Mouse (Mus musculus) forebrain, postnatal 0 days (tissue): ENCODE data around the gene Sipa1l1. TPM values are rescaled to one million over a fixed set of nuclear protein-coding genes. Genes with fewer than 3 reads are reported as not detected.

Experiments used
- ATAC-seq: fragments of 200-750 bp; cut with Nextera tagmentation; 2 replicates; pipeline ENCODE4 v1.8.0; 2017; ENCODE audit warnings: mild to moderate bottlenecking, moderate library complexity
- DNase-seq: peaks from one replicate; pipeline ENCODE4 v3.0.0-alpha.2; 2015
- H3K27ac ChIP-seq: fragments of 300-500 bp; sonication (generic); 2 replicates; pipeline ENCODE4 v1.5.1; 2014; ENCODE audit warnings: low read depth, mild to moderate bottlenecking, antibody characterized with exemption, low read length, moderate library complexity, mixed read lengths
- H3K27me3 ChIP-seq: fragments of 300-500 bp; sonication (generic); 2 replicates; pipeline ENCODE4 v1.6.1; 2014; ENCODE audit warnings: mild to moderate bottlenecking, low read length, mixed read lengths; ENCODE audit not compliant: insufficient read depth
- H3K36me3 ChIP-seq: fragments of 300-500 bp; sonication (generic); 2 replicates; pipeline ENCODE4 v1.6.1; 2014; ENCODE audit warnings: mild to moderate bottlenecking, moderate library complexity; ENCODE audit not compliant: insufficient read depth
- H3K4me1 ChIP-seq: fragments of 300-500 bp; sonication (generic); 2 replicates; pipeline ENCODE4 v1.6.1; 2014; ENCODE audit warnings: antibody characterized with exemption; ENCODE audit not compliant: insufficient read depth
- H3K4me2 ChIP-seq: fragments of 300-500 bp; sonication (generic); 2 replicates; pipeline ENCODE4 v1.6.1; 2014; ENCODE audit warnings: low read depth, mild to moderate bottlenecking, moderate library complexity
- H3K4me3 ChIP-seq: fragments of 300-500 bp; sonication (generic); 2 replicates; pipeline ENCODE4 v1.5.1; 2014; ENCODE audit warnings: low read depth, low read length, mixed read lengths
- H3K9ac ChIP-seq: fragments of 300-500 bp; sonication (generic); 2 replicates; pipeline ENCODE4 v1.6.1; 2014; ENCODE audit warnings: mild to moderate bottlenecking
- H3K9me3 ChIP-seq: fragments of 300-500 bp; sonication (generic); 2 replicates; pipeline ENCODE4 v1.6.1; 2016; ENCODE audit warnings: low read length
- CTCF ChIP-seq: sonication (generic); IDR thresholded peaks from 2 replicates; pipeline ENCODE4 v1.5.1; 2016; ENCODE audit warnings: antibody characterized with exemption, control low read depth, low read depth
- WGBS: fragments of 180-500 bp; shearing (Covaris S2); extraction: QIAGEN DNeasy Blood & Tissue Kit; methylation state at CpG from one replicate; pipeline ENCODE4 v1.1.7; 2014; 5-methylcytosine and 5-hydroxymethylcytosine counted together
- polyA plus RNA-seq: library from polyadenylated mRNA; unstranded; fragments of >200 nt; fragmentation: Nextera tagmentation; extraction: Ambion mirVana; gene quantifications from 2 replicates; pipeline ENCODE4 v1.2.1, GENCODE M21; 2015
- total RNA-seq: library from RNA; depleted of rRNA; stranded (reverse); fragments of >200 nt; gene quantifications from 2 replicates; pipeline ENCODE4 v1.2.3, GENCODE M21; 2014

The Sipa1l1 gene
- total and polyA plus RNA-seq, 2 experiments from 2014 or later, result 13.4 to 43.1 TPM

DNA sequence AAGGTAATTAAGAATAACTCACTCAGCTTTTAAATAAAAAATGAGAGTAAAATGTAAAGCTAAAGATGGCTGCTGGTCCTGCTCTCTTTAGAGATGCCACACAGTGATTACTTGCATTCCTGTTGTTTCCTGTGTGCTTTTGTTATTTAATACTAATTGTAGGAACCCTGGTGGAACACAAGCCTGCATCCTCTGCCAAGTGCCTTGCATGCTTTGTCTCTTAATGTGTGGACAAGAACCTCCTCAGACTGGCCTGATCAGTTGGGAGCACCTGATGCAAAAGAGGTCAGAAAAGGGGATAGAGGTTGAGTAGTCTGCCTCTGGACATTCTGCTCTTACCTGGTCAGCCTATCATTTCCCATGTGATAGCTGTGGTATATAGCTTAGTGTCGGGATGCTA lies 107.5 kb downstream of the Sipa1l1 start:
- H3K27me3 ChIP-seq, result no peaks in the 10 kb centered on the region
- DNase-seq, result no peak
- H3K9ac ChIP-seq, result no peak overlapping the region
- H3K9me3 ChIP-seq, result no peaks in the 10 kb centered on the region
- H3K27ac ChIP-seq, result no peak overlapping the region
- H3K4me3 ChIP-seq, result no peak overlapping the region
- no peak overlapping the region for H3K4me2 ChIP-seq
- WGBS, result 100% methylated on average over 1 of the region's 1 CpGs
- no peak for TF ChIP-seq CTCF
- no peaks in the 10 kb centered on the region for H3K4me1 ChIP-seq
- H3K36me3 ChIP-seq, result no peaks in the 10 kb centered on the region
- ATAC-seq, result no peak

DNA sequence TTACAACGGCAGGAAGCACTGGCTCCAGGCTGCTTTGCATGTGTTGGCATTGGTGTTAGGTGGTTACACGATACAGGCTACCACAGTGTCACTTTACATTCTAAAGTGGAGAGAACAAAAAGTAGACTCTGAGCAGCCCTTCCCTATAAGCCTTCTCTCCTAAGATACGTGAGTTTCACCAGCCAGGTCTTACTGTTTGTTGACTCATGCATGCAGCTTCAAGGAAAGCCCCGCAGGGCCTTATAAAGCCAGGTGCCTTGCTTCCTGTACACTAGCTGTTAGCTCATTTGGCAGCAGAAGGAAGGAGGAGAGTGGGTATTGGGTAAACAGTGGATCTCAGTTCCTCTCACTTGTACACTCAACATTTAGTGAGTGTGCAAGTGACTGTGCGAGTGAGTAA lies 115.5 kb downstream of the Sipa1l1 start:
- Histone ChIP-seq H3K27ac (no peak overlapping the region), H3K4me3 (no peak overlapping the region), H3K4me2 (no peak overlapping the region), H3K36me3 (no peaks in the 10 kb centered on the region), H3K9ac (no peak overlapping the region), H3K27me3 (no peaks in the 10 kb centered on the region), H3K9me3 (no peaks in the 10 kb centered on the region), H3K4me1 (peaks cover 4% of the 10 kb centered on the region; the same call in 1 of the 2 replicates)
- TF ChIP-seq CTCF, result no peak
- no peak for DNase-seq
- WGBS, result 77% methylated on average over 5 of the region's 5 CpGs
- no peak for ATAC-seq

DNA sequence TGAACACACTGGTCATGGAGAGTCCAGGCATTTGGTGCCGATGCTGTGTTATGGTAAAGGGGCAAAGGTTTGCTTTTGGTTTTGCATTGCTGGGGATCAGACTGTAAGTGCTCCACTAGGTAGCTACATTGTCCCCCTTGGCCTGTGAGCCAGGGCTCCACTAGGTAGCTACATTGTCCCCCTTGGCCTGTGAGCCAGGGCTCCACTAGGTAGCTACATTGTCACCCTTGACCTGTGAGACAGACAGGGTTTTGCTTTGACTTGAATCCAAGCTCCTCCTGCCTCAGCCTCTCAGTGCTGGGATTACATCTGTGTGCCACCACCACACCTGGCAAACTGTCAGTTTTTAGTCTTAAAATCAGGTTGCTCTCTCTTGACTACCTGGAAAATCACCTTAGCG lies 115.9 kb downstream of the Sipa1l1 start:
- no peak for ATAC-seq
- WGBS, result 96% methylated on average over 2 of the region's 2 CpGs
- no peak for TF ChIP-seq CTCF

DNA sequence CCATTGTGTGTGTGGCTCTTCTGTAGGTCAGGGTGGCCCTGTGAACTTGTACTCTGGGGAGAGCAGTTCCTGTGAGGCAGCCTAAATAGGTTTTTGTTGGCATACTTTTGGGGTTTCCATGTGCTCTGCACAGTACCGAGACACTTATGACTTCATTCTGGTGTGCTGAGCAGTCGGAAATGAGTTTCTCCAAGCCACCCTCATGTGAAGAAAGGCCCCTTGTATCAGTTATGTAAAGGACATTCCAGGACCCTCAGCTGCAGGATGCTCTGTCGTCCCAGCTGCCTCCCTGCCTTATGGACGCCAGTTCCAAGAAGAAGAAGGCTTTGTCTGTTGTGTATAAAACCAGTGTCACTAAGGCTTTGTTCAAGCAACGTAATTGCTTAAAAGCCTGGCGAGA lies 116.9 kb downstream of the Sipa1l1 start:
- no peak overlapping the region for H3K4me2 ChIP-seq
- no peaks in the 10 kb centered on the region for H3K27me3 ChIP-seq
- peaks cover 4% of the 10 kb centered on the region; the same call in 1 of the 2 replicates for H3K4me1 ChIP-seq
- DNase-seq, result no peak
- H3K4me3 ChIP-seq, result no peak overlapping the region
- peak; percentile 42; the same call in 1 of the 2 replicates for ATAC-seq
- 25% methylated on average over 6 of the region's 6 CpGs for WGBS
- no peaks in the 10 kb centered on the region for H3K9me3 ChIP-seq
- H3K9ac ChIP-seq, result no peak overlapping the region
- H3K36me3 ChIP-seq, result no peaks in the 10 kb centered on the region
- H3K27ac ChIP-seq, result no peak overlapping the region
- TF ChIP-seq CTCF, result no peak

More for the DNA sequence above, 115.9 kb downstream of the Sipa1l1 start:
- no peaks in the 10 kb centered on the region for H3K36me3 ChIP-seq
- DNase-seq, result no peak
- H3K4me1 ChIP-seq, result peaks cover 4% of the 10 kb centered on the region; the same call in 1 of the 2 replicates
- H3K9me3 ChIP-seq, result no peaks in the 10 kb centered on the region
- no peak overlapping the region for H3K9ac ChIP-seq
- no peak overlapping the region for H3K27ac ChIP-seq
- no peaks in the 10 kb centered on the region for H3K27me3 ChIP-seq
- H3K4me3 ChIP-seq, result no peak overlapping the region
- no peak overlapping the region for H3K4me2 ChIP-seq

DNA sequence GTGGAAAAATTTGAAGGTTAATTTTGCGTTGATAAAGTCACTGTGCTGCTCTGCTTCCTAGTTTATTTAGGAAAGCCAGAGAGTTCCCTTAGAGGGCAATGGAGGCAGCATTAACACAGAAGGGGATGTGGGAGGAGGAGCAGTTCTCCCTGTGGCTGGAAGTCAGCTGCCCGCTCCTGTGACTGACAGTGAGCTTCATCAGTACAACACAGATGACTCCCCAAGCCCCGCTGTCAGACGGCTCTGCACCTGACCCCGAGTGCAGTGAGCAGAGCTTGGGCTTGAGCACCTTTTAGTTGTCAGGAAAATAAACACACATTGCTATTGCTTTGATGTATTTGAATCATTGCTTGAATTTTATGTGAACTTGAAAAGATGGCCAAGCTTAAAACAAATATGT lies 117.7 kb downstream of the Sipa1l1 start:
- H3K9ac ChIP-seq, result no peak overlapping the region
- H3K9me3 ChIP-seq, result no peaks in the 10 kb centered on the region
- no peak overlapping the region for H3K4me2 ChIP-seq
- no peak overlapping the region for H3K27ac ChIP-seq
- H3K27me3 ChIP-seq, result no peaks in the 10 kb centered on the region
- ATAC-seq, result no peak
- H3K36me3 ChIP-seq, result no peaks in the 10 kb centered on the region
- DNase-seq, result no peak
- no peak for TF ChIP-seq CTCF
- H3K4me3 ChIP-seq, result no peak overlapping the region
- WGBS, result 69% methylated on average over 5 of the region's 5 CpGs
- H3K4me1 ChIP-seq, result peaks cover 4% of the 10 kb centered on the region; the same call in 1 of the 2 replicates

DNA sequence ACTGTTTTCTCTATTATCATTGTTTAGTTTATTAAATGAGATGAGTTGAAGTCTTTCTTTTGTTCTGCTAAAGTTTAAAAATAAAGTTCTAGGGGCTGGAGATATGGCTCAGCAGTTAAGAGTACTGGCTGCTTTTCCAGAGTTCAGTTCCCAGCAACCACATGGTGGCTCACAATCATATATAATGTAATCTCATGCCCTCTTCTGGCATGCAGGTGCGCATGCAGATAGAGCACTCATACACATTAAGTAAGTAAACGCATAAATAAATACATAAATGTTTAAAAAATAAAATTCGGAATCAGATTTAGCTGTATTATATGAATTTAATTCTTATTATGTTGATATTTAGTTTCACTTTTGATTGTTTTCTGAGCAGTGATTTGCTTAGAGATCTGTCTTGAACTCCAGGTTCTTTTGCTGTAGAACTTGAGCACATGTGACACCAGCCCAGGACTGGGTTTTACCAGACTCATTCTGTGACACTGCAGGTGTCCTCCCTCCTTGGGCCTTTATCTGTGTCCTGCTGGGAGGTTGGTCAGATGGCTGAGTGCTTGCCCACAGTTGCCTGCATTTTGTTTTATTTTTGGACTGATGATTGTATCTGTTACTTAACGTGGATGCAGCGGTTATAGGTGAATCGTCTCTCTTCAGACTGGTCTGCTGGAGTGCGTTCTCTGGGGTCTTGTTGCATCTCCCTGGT lies 124.6 kb downstream of the Sipa1l1 start:
- H3K9me3 ChIP-seq, result no peaks in the 10 kb centered on the region
- H3K9ac ChIP-seq, result no peak overlapping the region
- ATAC-seq, result no peak
- H3K27ac ChIP-seq, result no peak overlapping the region
- no peak overlapping the region for H3K4me2 ChIP-seq
- H3K36me3 ChIP-seq, result no peaks in the 10 kb centered on the region
- no peaks in the 10 kb centered on the region for H3K27me3 ChIP-seq
- peak; percentile 8; the same call in 1 of the 2 replicates for TF ChIP-seq CTCF
- no peaks in the 10 kb centered on the region for H3K4me1 ChIP-seq
- WGBS, result 93% methylated on average over 7 of the region's 7 CpGs
- H3K4me3 ChIP-seq, result no peak overlapping the region
- DNase-seq, result no peak

DNA sequence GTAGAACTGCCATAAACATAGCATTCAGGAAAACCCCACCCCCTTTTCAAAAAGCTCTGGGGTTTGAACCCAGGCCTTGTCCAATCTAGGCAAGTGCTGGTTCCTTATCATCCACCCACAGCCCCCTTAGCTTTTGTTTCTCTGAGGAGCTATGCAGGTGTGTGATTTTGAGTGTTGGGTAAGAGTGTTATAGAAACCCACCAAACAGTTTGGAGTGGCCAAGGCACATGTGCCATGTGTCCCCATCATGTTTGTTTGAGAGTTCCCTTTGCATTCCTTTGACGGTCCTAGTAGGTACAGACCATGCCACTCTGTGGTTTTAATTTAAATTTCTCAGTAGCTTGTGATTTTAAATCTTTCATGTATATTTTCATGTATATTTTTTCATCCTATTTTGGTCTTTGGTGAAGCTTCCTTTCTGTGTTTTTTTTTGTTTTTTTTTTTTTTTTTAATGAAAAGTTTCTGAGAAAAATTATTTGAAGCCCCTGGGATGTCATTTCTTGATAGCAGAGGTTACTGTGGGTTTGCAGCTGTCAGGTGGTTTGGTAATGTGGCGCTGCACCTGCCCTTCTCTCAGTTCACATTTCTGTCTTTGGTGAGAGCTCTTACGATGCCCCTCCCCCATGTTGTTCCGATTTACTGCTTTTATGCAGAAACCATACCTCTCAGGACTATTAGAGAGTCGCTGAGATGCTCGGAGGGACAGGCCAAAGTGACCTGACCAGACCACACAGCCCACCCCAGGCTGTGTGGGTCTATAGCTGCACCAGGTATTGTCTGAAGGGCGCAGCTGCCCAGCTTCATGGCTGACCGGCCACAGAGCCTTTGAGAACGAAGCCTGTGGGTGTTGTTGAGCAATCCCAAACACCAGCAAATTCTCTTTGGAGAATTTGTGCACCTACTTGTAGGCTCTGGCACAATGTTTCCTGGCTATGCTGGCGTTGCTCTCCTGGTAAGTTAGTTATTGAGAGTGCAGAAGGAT lies 126.1 kb downstream of the Sipa1l1 start:
- 70% methylated on average over 10 of the region's 10 CpGs for WGBS
- DNase-seq, result no peak

More for the DNA sequence above, 126.1 kb downstream of the Sipa1l1 start:
- TF ChIP-seq CTCF, result no peak
- Histone ChIP-seq H3K4me2 (no peak overlapping the region), H3K4me1 (no peaks in the 10 kb centered on the region), H3K4me3 (no peak overlapping the region), H3K27me3 (no peaks in the 10 kb centered on the region), H3K36me3 (no peaks in the 10 kb centered on the region), H3K9me3 (no peaks in the 10 kb centered on the region), H3K9ac (no peak overlapping the region), H3K27ac (no peak overlapping the region)
- ATAC-seq, result no peak
